Mouse (Mus musculus) kidney, postnatal 10 days (tissue): ENCODE results near the gene Slc22a22.
A peak's percentile ranks its signal among the peaks of the same experiment; 100 is the strongest.

Experiments
- DNase-seq: peaks from one replicate; pipeline ENCODE4 v3.0.0; 2021; ENCODE audit warnings: mixed read lengths

Slc22a22 gene

DNA sequence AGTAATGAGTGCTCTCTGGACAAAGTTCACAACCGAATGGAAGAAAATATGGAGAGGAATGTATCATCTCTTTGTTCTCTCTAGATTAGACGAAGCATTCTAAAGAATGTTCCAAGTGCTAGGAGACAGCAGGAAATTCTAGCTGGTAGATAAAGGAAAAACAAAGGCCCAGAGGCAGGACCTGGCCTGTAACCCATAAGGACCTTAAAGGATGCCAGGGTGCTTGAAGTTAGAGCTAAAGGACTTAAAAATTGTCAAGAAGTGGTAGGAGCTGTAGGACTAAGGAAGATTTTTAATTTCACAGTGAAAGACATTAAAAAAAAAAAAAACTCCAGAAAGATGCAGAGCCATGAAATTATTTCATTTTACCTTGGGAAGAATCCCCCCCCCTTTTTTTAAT lies at the start of gene Slc22a22:
Slc22a22 (minus strand) TSS at position 101 of the 400 bp plus-strand sequence.
- no peak for DNase-seq

- no peak for DNase-seq
Measured at GRCm38 (mm10) chr15:57523510-57524298, 46.3 kb upstream of the Slc22a22 start.

GRCm38 (mm10) chr15:57522160-57522559 lies 44.7 kb upstream of the Slc22a22 start:
- no peak for DNase-seq

DNA sequence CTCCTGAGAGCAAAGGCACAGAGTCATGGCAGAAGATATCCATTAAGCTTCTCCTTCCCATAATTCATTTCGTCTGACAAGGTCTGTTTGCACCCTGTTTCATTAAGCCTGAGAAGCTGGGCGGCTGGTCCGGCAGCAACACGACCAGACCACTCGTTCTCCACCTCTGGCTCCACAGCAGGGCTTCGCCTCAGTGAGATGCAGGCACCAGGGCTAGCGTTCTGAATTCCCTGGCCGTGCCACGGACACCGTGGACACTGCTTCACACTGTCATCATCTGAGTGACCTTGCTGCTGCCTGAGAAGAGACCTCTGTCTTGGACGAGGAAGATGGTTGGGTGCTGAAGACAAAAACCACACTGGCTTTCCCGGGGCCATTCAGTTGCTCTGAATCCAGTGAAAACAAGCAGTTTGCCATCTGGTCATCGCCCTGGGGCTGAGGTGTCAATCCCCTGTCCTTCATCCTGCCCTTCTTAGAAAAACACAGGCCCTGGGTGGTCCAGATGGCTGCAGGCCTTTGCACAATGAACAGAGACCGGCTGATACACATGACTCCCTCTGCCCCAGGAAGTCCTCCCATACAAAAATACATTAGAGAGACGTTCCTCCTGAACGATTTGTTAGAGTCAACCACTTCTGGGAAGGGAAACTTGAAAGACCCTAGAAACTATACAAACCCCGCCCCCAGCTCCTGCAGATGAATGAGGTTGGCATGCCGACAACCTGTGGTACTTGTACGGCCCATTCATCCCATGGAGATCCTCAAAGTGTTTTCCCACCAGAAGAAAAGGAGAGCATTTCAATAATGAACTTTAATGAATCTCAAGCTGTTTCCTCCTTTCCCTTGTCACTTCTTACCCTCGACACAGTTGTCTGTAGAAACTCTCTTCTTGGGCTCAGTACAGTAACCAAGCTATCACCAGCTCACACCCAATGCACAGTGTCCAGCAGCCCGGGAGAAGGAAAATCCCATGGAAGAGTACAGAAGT lies 32.1 kb upstream of the Slc22a22 start:
- peak; percentile 44 for DNase-seq

- DNase-seq, result peak; percentile 93
Measured at GRCm38 (mm10) chr15:57508242-57509184, 31.1 kb upstream of the Slc22a22 start.

- DNase-seq, result no peak
Measured at GRCm38 (mm10) chr15:57504126-57504705, 26.8 kb upstream of the Slc22a22 start.

DNA sequence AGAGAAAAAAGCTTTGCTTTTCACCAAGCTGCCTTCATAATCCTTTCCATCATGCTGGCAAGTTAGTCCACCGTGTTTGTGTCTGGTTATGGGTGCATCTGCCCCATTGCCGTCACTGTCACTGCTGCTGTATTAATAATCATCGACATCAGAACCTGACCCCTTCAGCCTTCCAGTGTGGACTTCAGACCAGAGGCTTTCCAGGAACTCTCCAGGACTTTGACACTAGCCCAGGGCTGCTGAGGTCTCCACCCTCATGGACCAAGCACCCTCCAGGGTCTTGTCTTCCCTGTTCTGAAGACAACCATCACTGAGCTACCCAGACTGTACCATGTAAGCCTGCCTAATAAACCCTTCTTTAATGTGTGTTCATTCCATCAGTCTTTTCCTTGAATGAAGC lies 26.2 kb upstream of the Slc22a22 start:
- DNase-seq, result no peak

GRCm38 (mm10) chr15:57501559-57501958 lies 24.1 kb upstream of the Slc22a22 start:
- no peak for DNase-seq

DNA sequence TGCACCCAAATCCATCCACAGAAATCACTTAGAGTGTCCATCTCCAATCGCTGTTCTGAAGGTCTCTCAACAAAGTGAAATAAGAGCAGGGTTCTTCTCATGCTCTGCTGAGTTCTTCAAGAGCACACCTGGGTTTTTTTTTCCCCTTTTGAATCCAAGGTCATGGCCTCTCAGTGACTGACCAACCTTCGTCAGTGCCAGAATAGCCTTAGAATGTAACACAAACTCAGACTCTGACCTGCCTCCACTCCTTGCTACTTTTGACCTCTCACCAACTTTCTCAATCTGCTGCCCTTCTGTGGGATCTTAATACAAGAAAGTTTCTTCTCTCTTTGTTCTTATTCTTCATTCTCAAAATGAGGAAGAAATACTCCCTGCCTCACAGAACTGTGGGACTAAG lies 18.7 kb upstream of the Slc22a22 start:
- DNase-seq, result no peak

GRCm38 (mm10) chr15:57482509-57482908 lies 5.1 kb upstream of the Slc22a22 start:
- DNase-seq, result no peak

DNA sequence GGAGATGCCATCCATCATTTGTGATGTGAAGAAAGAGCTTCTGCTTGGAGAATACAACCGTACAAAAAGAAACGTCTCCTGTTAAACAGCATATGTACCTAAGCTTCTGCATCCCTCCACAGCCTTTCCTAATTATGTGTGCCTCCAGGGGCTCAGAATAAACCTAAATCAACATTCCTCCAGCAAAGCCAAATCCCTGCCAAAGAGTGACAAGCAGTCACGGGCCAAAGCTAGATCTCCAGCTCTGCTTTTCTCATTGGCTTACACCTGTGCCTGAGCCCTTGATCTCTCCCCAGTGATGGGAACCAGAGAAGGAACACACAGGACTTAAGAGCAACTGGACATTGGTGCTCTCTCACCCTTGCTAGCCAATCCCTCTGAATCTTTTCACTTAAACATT lies 5.8 kb downstream of the Slc22a22 start:
- no peak for DNase-seq

DNA sequence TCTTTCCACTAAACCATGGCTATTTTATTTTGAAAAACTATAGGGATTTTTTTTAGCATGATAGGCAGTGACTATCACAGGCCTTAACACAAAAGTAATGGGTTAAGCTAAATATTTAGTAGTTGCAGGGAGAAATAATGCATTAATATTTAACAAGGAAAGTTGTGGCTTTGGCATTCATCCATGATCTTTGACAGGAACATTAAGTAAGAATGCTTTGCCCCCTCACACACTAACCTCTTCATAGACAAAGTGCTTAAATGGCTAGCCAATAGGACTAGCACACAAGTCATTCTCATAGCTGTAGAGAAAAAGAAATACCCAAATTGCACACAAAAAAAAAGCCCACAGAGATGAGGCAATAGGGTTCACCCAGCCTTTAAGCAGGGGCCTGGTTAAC lies 11.4 kb downstream of the Slc22a22 start:
- DNase-seq, result no peak

GRCm38 (mm10) chr15:57465061-57465460 lies 12.4 kb downstream of the Slc22a22 start:
- no peak for DNase-seq

DNA sequence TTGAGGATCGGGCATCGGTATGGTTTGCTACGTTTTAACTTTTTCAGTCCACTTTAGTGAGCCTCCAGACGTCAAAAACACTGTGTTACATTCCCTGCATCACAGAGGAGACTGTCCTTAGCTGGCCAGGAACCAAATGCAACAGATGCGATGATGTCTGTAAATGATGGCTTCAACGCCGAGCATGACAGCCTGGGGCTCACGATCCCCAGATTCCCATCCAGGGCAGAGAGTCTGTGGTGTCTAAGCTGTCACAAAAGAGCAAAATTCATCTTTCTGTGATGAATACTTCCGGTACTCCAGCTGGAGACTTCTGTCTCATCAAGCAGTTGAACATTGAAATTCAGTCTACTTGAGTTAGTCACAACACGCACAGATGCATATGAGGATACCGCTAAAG lies 13.4 kb downstream of the Slc22a22 start:
- peak; percentile 51 for DNase-seq

GRCm38 (mm10) chr15:57461284-57461683 lies 16.1 kb downstream of the Slc22a22 start:
- no peak for DNase-seq

DNA sequence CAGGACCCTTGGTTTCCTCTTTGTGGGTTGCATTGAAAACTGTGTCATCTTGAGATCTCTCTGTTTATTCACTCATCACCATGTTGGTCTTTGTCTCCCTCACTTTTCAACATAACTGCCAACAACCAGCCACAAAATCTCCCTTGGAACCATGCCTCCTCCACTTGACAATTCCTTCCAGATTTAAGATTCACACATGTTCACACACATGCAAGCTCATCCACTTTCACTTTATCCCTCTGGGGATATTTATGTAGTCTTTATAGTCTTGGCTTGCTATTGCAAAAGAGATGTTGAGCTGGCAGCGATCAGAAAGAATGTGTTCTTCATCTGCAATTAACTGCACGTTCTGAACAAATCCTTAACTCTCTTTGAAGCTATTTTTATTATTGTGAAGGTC lies 20.1 kb downstream of the Slc22a22 start:
- DNase-seq, result no peak

GRCm38 (mm10) chr15:57434710-57435404 lies 42.6 kb downstream of the Slc22a22 start:
- peak; percentile 8 for DNase-seq

DNA sequence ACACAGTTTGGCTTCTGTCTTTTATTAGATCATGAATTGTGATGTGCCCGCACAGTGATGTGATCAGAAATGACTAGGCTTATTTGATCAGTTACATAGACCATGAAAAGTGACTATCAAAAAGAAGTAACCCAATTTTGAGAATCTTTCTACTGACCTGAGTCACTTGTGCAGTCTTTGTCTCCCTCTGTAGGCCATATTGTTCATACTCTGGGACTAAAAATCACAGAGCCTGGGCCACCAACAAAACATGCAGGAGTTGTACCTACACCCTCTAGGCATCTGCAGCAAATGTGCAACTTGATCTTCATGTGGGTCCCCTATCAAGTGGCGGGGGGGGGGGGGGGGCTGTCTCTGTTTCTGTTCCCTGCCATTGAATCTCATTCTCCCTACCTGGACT lies 68.9 kb downstream of the Slc22a22 start:
- DNase-seq, result peak; percentile 17

GRCm38 (mm10) chr15:57398439-57399148 lies 78.8 kb downstream of the Slc22a22 start:
- no peak for DNase-seq

GRCm38 (mm10) chr15:57394053-57394452 lies 83.4 kb downstream of the Slc22a22 start:
- no peak for DNase-seq

GRCm38 (mm10) chr15:57380381-57380780 lies 97.0 kb downstream of the Slc22a22 start:
- DNase-seq, result no peak
